ENCODE assay signal across 10 mouse cellular contexts in genomic region chr5:104052956-104053355, GRCm38 (mm10). TPM values are rescaled to one million over a fixed set of nuclear protein-coding genes. Genes with fewer than 3 reads are reported as not detected.
DNase-seq lines count a peak whose midpoint lies in the region; TF ChIP-seq lines count a peak whose summit lies in the region.
"Had no signal": no experiment of that assay in that cellular context is flagged by ENCODE, and none has a peak within 500 bp of the region (broad histone marks: within the 10 kb centered on the region; RNA-seq: fewer than 3 reads in every experiment).

No protein-coding gene starts in this region.

- no peak for DNase-seq in layer of hippocampus, adult 2 months (ENCODE audit: low spot score in 2 of 2)
- no peak for DNase-seq in layer of hippocampus, adult 9-10 months (ENCODE audit: low spot score)
- DNase-seq in R1 (ENCODE audit: low read depth, low spot score) (peak; percentile 87), liver (peak; percentile 81)
- DNase-seq in spleen, postnatal 4 days (ENCODE audit: low spot score in 2 of 2), result peak; percentile 59 to 77
- DNase-seq in urinary bladder, postnatal 4 days (ENCODE audit: low spot score in 2 of 2), result no peak
- no peak for DNase-seq in natural killer cell, adult 2 months (ENCODE audit: low spot score in 2 of 2)
- DNase-seq in right cerebral cortex, adult 18-20 months, result no peak

- no peak overlapping the region for H3K4me3 ChIP-seq in layer of hippocampus, adult 2 months
- H3K4me3 ChIP-seq: embryonic facial prominence, embryonic 13.5 days; lung, embryonic 15.5 days had no signal

- H3K27ac ChIP-seq in layer of hippocampus, adult 2 months, result no peak overlapping the region
- H3K27ac ChIP-seq: embryonic facial prominence, embryonic 13.5 days; lung, embryonic 15.5 days had no signal

- TF ChIP-seq CTCF in layer of hippocampus, adult 2 months (conservative IDR thresholded peaks at IDR 0.05), result peak; percentile 61

RNA-seq across cellular contexts. Expression of gene Nudt9, which starts 6.8 kb away (rescaled TPM):
- 10 to 100 TPM; 66.4 to 71.5 TPM for total RNA-seq in layer of hippocampus, adult 2 months (2021)

RNA-seq across cellular contexts. Expression of gene Gm17660, which starts 24.5 kb away (rescaled TPM):
- total RNA-seq in layer of hippocampus, adult 2 months (2021), result not detected

RNA-seq across cellular contexts. Expression of gene Hsd17b11, which starts 31.2 kb away (rescaled TPM):
- total RNA-seq in layer of hippocampus, adult 2 months (2021), result 10 to 100 TPM; 48.0 to 53.9 TPM

Comparison
In these comparisons a context has a peak if more than half of its experiments do, and no peak if none do; other contexts are left out.
1. DNase-seq: peak in R1 (single experiment), liver (single experiment) and spleen, postnatal 4 days (2 of 2); none in layer of hippocampus, adult 2 months (0 of 2), layer of hippocampus, adult 9-10 months (single experiment), urinary bladder, postnatal 4 days (0 of 2), natural killer cell, adult 2 months (0 of 2) and right cerebral cortex, adult 18-20 months (single experiment).